Mouse (Mus musculus): ENCODE data around the gene D430041D05Rik.

The D430041D05Rik gene

GRCm38 (mm10) chr2:104267049-104267448, 143.8 kb downstream of the D430041D05Rik start:
- no peak for DNase-seq (ENCODE audit: low spot score in 2 of 2)

GRCm38 (mm10) chr2:104261741-104262067, 149.1 kb downstream of the D430041D05Rik start:
- DNase-seq (ENCODE audit: low spot score in 2 of 2), result no peak

- DNase-seq (ENCODE audit: low spot score in 2 of 2), result no peak
Measured at GRCm38 (mm10) chr2:104260920-104261740, 149.7 kb downstream of the D430041D05Rik start.

GRCm38 (mm10) chr2:104256585-104256984, 154.2 kb downstream of the D430041D05Rik start:
- DNase-seq (ENCODE audit: low spot score in 2 of 2), result no peak

- DNase-seq (ENCODE audit: low spot score in 2 of 2), result no peak
Measured at GRCm38 (mm10) chr2:104254944-104255343, 155.9 kb downstream of the D430041D05Rik start.

- no peak for DNase-seq (ENCODE audit: low spot score in 2 of 2)
Measured at GRCm38 (mm10) chr2:104253341-104253740, 157.5 kb downstream of the D430041D05Rik start.

- DNase-seq (ENCODE audit: low spot score in 2 of 2), result no peak
Measured at GRCm38 (mm10) chr2:104251647-104252046, 159.2 kb downstream of the D430041D05Rik start.

- DNase-seq (ENCODE audit: low spot score in 2 of 2), result no peak
Measured at GRCm38 (mm10) chr2:104249856-104250255, 161.0 kb downstream of the D430041D05Rik start.

- DNase-seq (ENCODE audit: low spot score in 2 of 2), result no peak
Measured at GRCm38 (mm10) chr2:104246851-104247250, 164.0 kb downstream of the D430041D05Rik start.

GRCm38 (mm10) chr2:104242055-104242454, 168.8 kb downstream of the D430041D05Rik start:
- no peak for DNase-seq (ENCODE audit: low spot score in 2 of 2)

GRCm38 (mm10) chr2:104237141-104237540, 173.7 kb downstream of the D430041D05Rik start:
- no peak for DNase-seq (ENCODE audit: low spot score in 2 of 2)

GRCm38 (mm10) chr2:104230444-104230843, 180.4 kb downstream of the D430041D05Rik start:
- DNase-seq (ENCODE audit: low spot score in 2 of 2), result no peak

- DNase-seq (ENCODE audit: low spot score in 2 of 2), result no peak
Measured at GRCm38 (mm10) chr2:104226057-104226456, 184.8 kb downstream of the D430041D05Rik start.

GRCm38 (mm10) chr2:104219733-104220391, 191.0 kb downstream of the D430041D05Rik start:
- no peak for DNase-seq (ENCODE audit: low spot score in 2 of 2)

- no peak for DNase-seq (ENCODE audit: low spot score in 2 of 2)
Measured at GRCm38 (mm10) chr2:104218588-104219065, 192.2 kb downstream of the D430041D05Rik start.

GRCm38 (mm10) chr2:104218114-104218513, 192.7 kb downstream of the D430041D05Rik start:
- no peak for DNase-seq (ENCODE audit: low spot score in 2 of 2)

- no peak for DNase-seq (ENCODE audit: low spot score in 2 of 2)
Measured at GRCm38 (mm10) chr2:104209408-104209807, 201.4 kb downstream of the D430041D05Rik start.

GRCm38 (mm10) chr2:104208415-104208814, 202.4 kb downstream of the D430041D05Rik start:
- DNase-seq (ENCODE audit: low spot score in 2 of 2), result no peak

GRCm38 (mm10) chr2:104207948-104208347, 202.9 kb downstream of the D430041D05Rik start:
- no peak for DNase-seq (ENCODE audit: low spot score in 2 of 2)

GRCm38 (mm10) chr2:104205623-104206022, 205.2 kb downstream of the D430041D05Rik start:
- DNase-seq (ENCODE audit: low spot score in 2 of 2), result no peak

GRCm38 (mm10) chr2:104200211-104200610, 210.6 kb downstream of the D430041D05Rik start:
- DNase-seq (ENCODE audit: low spot score in 2 of 2), result no peak

- DNase-seq (ENCODE audit: low spot score in 2 of 2), result no peak
Measured at GRCm38 (mm10) chr2:104198186-104198585, 212.6 kb downstream of the D430041D05Rik start.

- no peak for DNase-seq (ENCODE audit: low spot score in 2 of 2)
Measured at GRCm38 (mm10) chr2:104197281-104197680, 213.5 kb downstream of the D430041D05Rik start.
